Mouse (Mus musculus): Measurements from ENCODE around the gene Utp4.
"Not testable (repeated sequence)": the region's sequence is repeated elsewhere in the genome, so short reads cannot be mapped to it uniquely, and the experiment has no call there.

Gene Utp4

GRCm38 (mm10) chr8:106893481-106894156 lies at the start of gene Utp4:
Gene Utp4 (plus strand): TSS chr8:106893636.
- DNase-seq (ENCODE audit: low spot score): peak; percentile 76

GRCm38 (mm10) chr8:106850034-106850433 lies 43.4 kb upstream of the Utp4 start:
- no peak for DNase-seq (ENCODE audit: low spot score)

GRCm38 (mm10) chr8:106854534-106855241 lies 38.7 kb upstream of the Utp4 start:
- no peak for DNase-seq (ENCODE audit: low spot score)

GRCm38 (mm10) chr8:106855242-106855562 lies 38.2 kb upstream of the Utp4 start:
- DNase-seq (ENCODE audit: low spot score): no peak

GRCm38 (mm10) chr8:106862845-106863244 lies 30.6 kb upstream of the Utp4 start:
- DNase-seq (ENCODE audit: low spot score): no peak

GRCm38 (mm10) chr8:106865354-106865753 lies 28.1 kb upstream of the Utp4 start:
- no peak for DNase-seq (ENCODE audit: low spot score)

- no peak for DNase-seq (ENCODE audit: low spot score)
Observed at GRCm38 (mm10) chr8:106870051-106870450, 23.4 kb upstream of the Utp4 start, which contains the start of gene Has3. Gene Has3 (plus strand): TSS chr8:106870242.

- peak; percentile 44 for DNase-seq (ENCODE audit: low spot score)
Observed at GRCm38 (mm10) chr8:106870537-106871327, 22.7 kb upstream of the Utp4 start.

GRCm38 (mm10) chr8:106871328-106871926 lies 22.0 kb upstream of the Utp4 start:
- no peak for DNase-seq (ENCODE audit: low spot score)

GRCm38 (mm10) chr8:106871931-106872371 lies 21.5 kb upstream of the Utp4 start:
- DNase-seq (ENCODE audit: low spot score): peak; percentile 32

- no peak for DNase-seq (ENCODE audit: low spot score)
Observed at GRCm38 (mm10) chr8:106872454-106873034, 20.9 kb upstream of the Utp4 start.

GRCm38 (mm10) chr8:106880121-106880707 lies 13.2 kb upstream of the Utp4 start:
- DNase-seq (ENCODE audit: low spot score): no peak

GRCm38 (mm10) chr8:106884094-106884493 lies 9.3 kb upstream of the Utp4 start:
- not testable (repeated sequence) for DNase-seq (ENCODE audit: low spot score)

- not testable (repeated sequence) for DNase-seq (ENCODE audit: low spot score)
Observed at GRCm38 (mm10) chr8:106884826-106885400, 8.5 kb upstream of the Utp4 start.

- DNase-seq (ENCODE audit: low spot score): no peak
Observed at GRCm38 (mm10) chr8:106887336-106888189, 5.9 kb upstream of the Utp4 start.

- DNase-seq (ENCODE audit: low spot score): no peak
Observed at GRCm38 (mm10) chr8:106888803-106889202, 4.6 kb upstream of the Utp4 start.

GRCm38 (mm10) chr8:106892210-106892805 lies 1.1 kb upstream of the Utp4 start:
- peak; percentile 50 for DNase-seq (ENCODE audit: low spot score)

- no peak for DNase-seq (ENCODE audit: low spot score)
Observed at GRCm38 (mm10) chr8:106892806-106893451, 507 bp upstream of the Utp4 start.

GRCm38 (mm10) chr8:106899473-106899872 lies 6.0 kb downstream of the Utp4 start:
- DNase-seq (ENCODE audit: low spot score): no peak

All from ovary, adult 18-20 months (tissue).